Mouse (Mus musculus): Measurements from ENCODE around the gene Ppil4. TPM values are rescaled to one million over a fixed set of nuclear protein-coding genes. Genes with fewer than 3 reads are reported as not detected.
"Not testable (repeated sequence)": the region's sequence is repeated elsewhere in the genome, so short reads cannot be mapped to it uniquely, and the experiment has no call there.

The Ppil4 gene
- 41.6 and 41.9 TPM in 2 replicates for polyA plus RNA-seq (2016; fragmentation: Nextera tagmentation; extraction: Ambion mirVana)

GRCm38 (mm10) chr10:7792751-7793385 lies at the start of gene Ppil4, which contains the start of gene Ginm1:
Ppil4 (plus strand) TSS chr10:7792891.
Ginm1 (minus strand) TSS chr10:7792824.
- Histone ChIP-seq H3K27me3 (replicated peaks; ENCODE audit: low read depth, poor library complexity, severe bottlenecking) (no peaks in the 10 kb centered on the region), H3K4me3 (peak within 1 kb of the TSS; percentile 90), H3K36me3 (replicated peaks) (peaks cover 46% of the 10 kb centered on the region), H3K4me1 (peaks cover 15% of the 10 kb centered on the region), H3K9me3 (no peaks in the 10 kb centered on the region), H3K27ac (replicated peaks) (peak within 1 kb of the TSS; percentile 88)
- DNase-seq (ENCODE audit: low spot score), result peak; percentile 91
- 1% methylated on average over 52 of the region's 52 CpGs for WGBS

- H3K27me3 ChIP-seq (replicated peaks; ENCODE audit: low read depth, poor library complexity, severe bottlenecking); DNase-seq (ENCODE audit: low spot score); H3K4me1 ChIP-seq; H3K4me3 ChIP-seq; H3K27ac ChIP-seq (replicated peaks); H3K9me3 ChIP-seq: not testable (repeated sequence)
- WGBS, result 96% methylated on average over 6 of the region's 6 CpGs
- H3K36me3 ChIP-seq (replicated peaks), result peaks cover 87% of the 10 kb centered on the region
Measured at GRCm38 (mm10) chr10:7745528-7745927, 47.2 kb upstream of the Ppil4 start.

GRCm38 (mm10) chr10:7748752-7749151 lies 43.9 kb upstream of the Ppil4 start:
- peaks cover 83% of the 10 kb centered on the region for H3K36me3 ChIP-seq (replicated peaks)
- H3K9me3 ChIP-seq, result no peaks in the 10 kb centered on the region
- no peak overlapping the region for H3K4me3 ChIP-seq
- no peaks in the 10 kb centered on the region for H3K27me3 ChIP-seq (replicated peaks; ENCODE audit: low read depth, poor library complexity, severe bottlenecking)
- DNase-seq (ENCODE audit: low spot score), result no peak
- WGBS, result 92% methylated on average over 6 of the region's 6 CpGs
- no peak overlapping the region for H3K27ac ChIP-seq (replicated peaks)
- H3K4me1 ChIP-seq, result no peaks in the 10 kb centered on the region

- peaks cover 94% of the 10 kb centered on the region for H3K36me3 ChIP-seq (replicated peaks)
- 90% methylated on average over 2 of the region's 2 CpGs for WGBS
Measured at GRCm38 (mm10) chr10:7757544-7757943, 35.1 kb upstream of the Ppil4 start.

GRCm38 (mm10) chr10:7772346-7772745 lies 20.3 kb upstream of the Ppil4 start:
- Histone ChIP-seq H3K4me1 (no peaks in the 10 kb centered on the region), H3K27me3 (replicated peaks; ENCODE audit: low read depth, poor library complexity, severe bottlenecking) (no peaks in the 10 kb centered on the region), H3K27ac (replicated peaks) (no peak overlapping the region), H3K9me3 (no peaks in the 10 kb centered on the region), H3K4me3 (no peak overlapping the region), H3K36me3 (replicated peaks) (peaks cover 98% of the 10 kb centered on the region)
- WGBS, result 95% methylated on average over 4 of the region's 4 CpGs
- no peak for DNase-seq (ENCODE audit: low spot score)

More at GRCm38 (mm10) chr10:7757544-7757943, 35.1 kb upstream of the Ppil4 start:
- no peak overlapping the region for H3K27ac ChIP-seq (replicated peaks)
- no peaks in the 10 kb centered on the region for H3K9me3 ChIP-seq
- H3K27me3 ChIP-seq (replicated peaks; ENCODE audit: low read depth, poor library complexity, severe bottlenecking), result no peaks in the 10 kb centered on the region
- no peak for DNase-seq (ENCODE audit: low spot score)
- H3K4me1 ChIP-seq, result no peaks in the 10 kb centered on the region
- no peak overlapping the region for H3K4me3 ChIP-seq

GRCm38 (mm10) chr10:7772769-7773168 lies 19.9 kb upstream of the Ppil4 start:
- 96% methylated on average over 1 of the region's 1 CpGs for WGBS
- DNase-seq (ENCODE audit: low spot score), result no peak
- no peaks in the 10 kb centered on the region for H3K9me3 ChIP-seq
- no peak overlapping the region for H3K4me3 ChIP-seq
- no peak overlapping the region for H3K27ac ChIP-seq (replicated peaks)
- H3K4me1 ChIP-seq, result no peaks in the 10 kb centered on the region
- H3K36me3 ChIP-seq (replicated peaks), result peaks cover 98% of the 10 kb centered on the region
- no peaks in the 10 kb centered on the region for H3K27me3 ChIP-seq (replicated peaks; ENCODE audit: low read depth, poor library complexity, severe bottlenecking)

GRCm38 (mm10) chr10:7775421-7775820 lies 17.3 kb upstream of the Ppil4 start:
- Histone ChIP-seq H3K4me3 (no peak overlapping the region), H3K27me3 (replicated peaks; ENCODE audit: low read depth, poor library complexity, severe bottlenecking) (no peaks in the 10 kb centered on the region), H3K4me1 (peaks cover 6% of the 10 kb centered on the region), H3K9me3 (no peaks in the 10 kb centered on the region), H3K36me3 (replicated peaks) (peaks cover 76% of the 10 kb centered on the region), H3K27ac (replicated peaks) (no peak overlapping the region)
- no peak for DNase-seq (ENCODE audit: low spot score)
- 92% methylated on average over 8 of the region's 8 CpGs for WGBS

GRCm38 (mm10) chr10:7778361-7778760 lies 14.3 kb upstream of the Ppil4 start:
- Histone ChIP-seq H3K4me1 (peaks cover 6% of the 10 kb centered on the region), H3K27ac (replicated peaks) (no peak overlapping the region), H3K4me3 (no peak overlapping the region), H3K36me3 (replicated peaks) (peaks cover 46% of the 10 kb centered on the region), H3K9me3 (no peaks in the 10 kb centered on the region), H3K27me3 (replicated peaks; ENCODE audit: low read depth, poor library complexity, severe bottlenecking) (no peaks in the 10 kb centered on the region)
- DNase-seq (ENCODE audit: low spot score), result no peak
- WGBS, result 93% methylated on average over 3 of the region's 3 CpGs

GRCm38 (mm10) chr10:7779751-7780237 lies 12.9 kb upstream of the Ppil4 start:
- 21% methylated on average over 7 of the region's 7 CpGs for WGBS
- H3K27me3 ChIP-seq (replicated peaks; ENCODE audit: low read depth, poor library complexity, severe bottlenecking), result no peaks in the 10 kb centered on the region
- H3K4me1 ChIP-seq, result peaks cover 6% of the 10 kb centered on the region
- DNase-seq (ENCODE audit: low spot score), result no peak
- H3K9me3 ChIP-seq, result no peaks in the 10 kb centered on the region
- peaks cover 32% of the 10 kb centered on the region for H3K36me3 ChIP-seq (replicated peaks)
- peak overlapping the region; percentile 90 for H3K27ac ChIP-seq (replicated peaks)
- peak overlapping the region; percentile 96 for H3K4me3 ChIP-seq

GRCm38 (mm10) chr10:7780238-7781176 lies 12.2 kb upstream of the Ppil4 start:
- Histone ChIP-seq H3K27ac (replicated peaks) (peak overlapping the region; percentile 90), H3K9me3 (no peaks in the 10 kb centered on the region), H3K27me3 (replicated peaks; ENCODE audit: low read depth, poor library complexity, severe bottlenecking) (no peaks in the 10 kb centered on the region), H3K4me1 (peaks cover 6% of the 10 kb centered on the region), H3K4me3 (peak overlapping the region; percentile 96), H3K36me3 (replicated peaks) (peaks cover 25% of the 10 kb centered on the region)
- WGBS, result under 1% methylated on average over 77 of the region's 77 CpGs
- peak; percentile 95 for DNase-seq (ENCODE audit: low spot score)

GRCm38 (mm10) chr10:7781214-7781613 lies 11.5 kb upstream of the Ppil4 start:
- Histone ChIP-seq H3K27ac (replicated peaks) (0 out of 2 replicates have a peak overlapping the region, but pooled peaks have one; percentile 90), H3K27me3 (replicated peaks; ENCODE audit: low read depth, poor library complexity, severe bottlenecking) (no peaks in the 10 kb centered on the region), H3K4me1 (peaks cover 6% of the 10 kb centered on the region), H3K36me3 (replicated peaks) (peaks cover 19% of the 10 kb centered on the region), H3K4me3 (peak overlapping the region; percentile 96), H3K9me3 (no peaks in the 10 kb centered on the region)
- WGBS, result 56% methylated on average over 3 of the region's 3 CpGs
- DNase-seq (ENCODE audit: low spot score), result no peak

- no peaks in the 10 kb centered on the region for H3K27me3 ChIP-seq (replicated peaks; ENCODE audit: low read depth, poor library complexity, severe bottlenecking)
- H3K36me3 ChIP-seq (replicated peaks), result peaks cover 25% of the 10 kb centered on the region
- DNase-seq (ENCODE audit: low spot score), result no peak
- no peak overlapping the region for H3K4me3 ChIP-seq
- H3K9me3 ChIP-seq, result no peaks in the 10 kb centered on the region
- H3K4me1 ChIP-seq, result peaks cover 5% of the 10 kb centered on the region
- WGBS, result 47% methylated on average over 2 of the region's 2 CpGs
- H3K27ac ChIP-seq (replicated peaks), result no peak overlapping the region
Measured at GRCm38 (mm10) chr10:7787319-7787718, 5.4 kb upstream of the Ppil4 start.
